ENCODE assay signal across 17 mouse cellular contexts in genomic region chr4:129610026-129610425, GRCm38 (mm10). TPM values are rescaled to one million over a fixed set of nuclear protein-coding genes. Genes with fewer than 3 reads are reported as not detected.
DNase-seq lines count a peak whose midpoint lies in the region; ATAC-seq and TF ChIP-seq lines count a peak whose summit lies in the region.
"Had no signal": no experiment of that assay in that cellular context is flagged by ENCODE, and none has a peak within 500 bp of the region (broad histone marks: within the 10 kb centered on the region; RNA-seq: fewer than 3 reads in every experiment).

No protein-coding gene starts in this region.

- peaks cover 43% of the 10 kb centered on the region for H3K36me3 ChIP-seq in kidney, embryonic 15.5 days
- peaks cover 36 to 80% of the 10 kb centered on the region in 2 experiments for H3K36me3 ChIP-seq in CH12.LX (replicated peaks in 1 of 2; ENCODE audit: control insufficient read depth in 1 of 2, insufficient read depth in 1 of 2, low read length in 1 of 2)

- in situ Hi-C loops in CH12.LX (cut with MboI; ENCODE audit: low pct_ligation_motif_present, low pct_unique_long_range_greater_than_20kb, low sequenced_read_pairs): loop anchor here (25.0 kb wide), 1 partner anchor 248 kb away; no protein-coding TSS in a partner anchor

- 0 out of 2 replicates have a peak, but pooled peaks cover 3% of the 10 kb centered on the region for H3K4me1 ChIP-seq in kidney, embryonic 15.5 days
- peaks cover 6 to 49% of the 10 kb centered on the region in 2 experiments for H3K4me1 ChIP-seq in CH12.LX (ENCODE audit: control insufficient read depth in 1 of 2, insufficient read depth in 2 of 2)
- H3K4me1 ChIP-seq: embryonic facial prominence, embryonic 12.5 days had no signal

- H3K9ac ChIP-seq in kidney, embryonic 15.5 days: 0 out of 2 replicates have a peak overlapping the region, but pooled peaks have one; percentile 22
- H3K9ac ChIP-seq in CH12.LX (ENCODE audit: insufficient read depth, low read depth): no peak overlapping the region
- H3K9ac ChIP-seq: embryonic facial prominence, embryonic 12.5 days; hindbrain, embryonic 15.5 days; liver, postnatal 0 days had no signal

- dilution Hi-C loops in CH12.LX (cut with MboI; ENCODE audit: extremely low pct_ligation_motif_present, extremely low pct_unique_long_range_greater_than_20kb, low sequenced_read_pairs): no loop called here

- no peaks in the 10 kb centered on the region for H3K9me3 ChIP-seq in kidney, embryonic 15.5 days (replicated peaks)
- H3K9me3 ChIP-seq in CH12.LX (replicated peaks; ENCODE audit: low read length): no peaks in the 10 kb centered on the region
- H3K9me3 ChIP-seq: embryonic facial prominence, embryonic 12.5 days; hindbrain, embryonic 15.5 days had no signal

- H3K4me2 ChIP-seq in kidney, embryonic 15.5 days: no peak overlapping the region
- no peak overlapping the region for H3K4me2 ChIP-seq in CH12.LX (ENCODE audit: insufficient read depth, low read depth, poor library complexity, severe bottlenecking)
- H3K4me2 ChIP-seq: embryonic facial prominence, embryonic 12.5 days; hindbrain, embryonic 15.5 days had no signal

- no peaks in the 10 kb centered on the region for H3K79me2 ChIP-seq in CH12.LX (replicated peaks; ENCODE audit: control insufficient read depth, extremely low read depth, insufficient read depth, poor library complexity, severe bottlenecking)

- H3K27ac ChIP-seq in kidney, embryonic 15.5 days: no peak overlapping the region
- 0 out of 2 replicates have a peak overlapping the region, but pooled peaks have one; percentile 33 for H3K27ac ChIP-seq in CH12.LX (ENCODE audit: insufficient read depth, low read depth)
- H3K27ac ChIP-seq: embryonic facial prominence, embryonic 12.5 days; heart, adult 2 months; hindbrain, embryonic 15.5 days had no signal

- no peak for TF ChIP-seq POLR2A in CH12.LX (IDR thresholded peaks at IDR 0.05; ENCODE audit: low read depth, low read length)

- WGBS in kidney, embryonic 15.5 days: 65% methylated on average over 4 of the region's 4 CpGs

- H3K27me3 ChIP-seq in kidney, embryonic 15.5 days: no peaks in the 10 kb centered on the region
- no peaks in the 10 kb centered on the region for H3K27me3 ChIP-seq in CH12.LX (replicated peaks)
- H3K27me3 ChIP-seq: embryonic facial prominence, embryonic 12.5 days; hindbrain, embryonic 15.5 days had no signal

- no peak for TF ChIP-seq CTCF in CH12.LX (conservative IDR thresholded peaks at IDR 0.05 in 1 of 2, IDR thresholded peaks at IDR 0.05 in 1 of 2; ENCODE audit: low read depth in 2 of 2, low read length in 2 of 2)

- DNase-seq in kidney, adult 18-20 months: no peak
- DNase-seq in CH12.LX (ENCODE audit: extremely low read depth): no peak
- DNase-seq in ZHBTc4 (ENCODE audit: low read depth, low spot score): peak; percentile 80
- DNase-seq in thymus, postnatal 14 days: peak; percentile 89
- DNase-seq in urinary bladder, postnatal 36 days (ENCODE audit: low spot score in 2 of 2): no peak
- DNase-seq in spleen, adult 18-20 months: no peak
- DNase-seq: cerebellum, adult 9-10 months; heart, adult 2 months; layer of hippocampus, adult 9-11 months; left cerebral cortex, postnatal 4 days; liver, postnatal 0 days had no signal

- no peak overlapping the region for H3K4me3 ChIP-seq in kidney, embryonic 15.5 days (replicated peaks)
- no peak overlapping the region for H3K4me3 ChIP-seq in CH12.LX (replicated peaks in 1 of 3; ENCODE audit: low read depth in 2 of 3, low read length in 2 of 3, poor library complexity in 1 of 3)
- H3K4me3 ChIP-seq: embryonic facial prominence, embryonic 12.5 days; heart, adult 2 months; hindbrain, embryonic 15.5 days; myocyte had no signal

- TF ChIP-seq EP300 in CH12.LX (IDR thresholded peaks at IDR 0.05; ENCODE audit: low read length): no peak

- TF ChIP-seq RAD21 in CH12.LX (IDR thresholded peaks at IDR 0.05; ENCODE audit: low read depth, low read length): no peak

- ATAC-seq in kidney, embryonic 15.5 days (replicated peaks; ENCODE audit: low FRiP score): 0 out of 2 replicates have a peak, but pooled peaks have one; percentile 31
- ATAC-seq: liver, postnatal 0 days had no signal

TF ChIP-seq in CH12.LX, 34 proteins besides CTCF, POLR2A, EP300 and RAD21:
- TF ChIP-seq PAX5 (IDR thresholded peaks at IDR 0.05; ENCODE audit: low read length) (no peak), POLR2AphosphoS2 (IDR thresholded peaks at IDR 0.05; ENCODE audit: low read depth, low read length) (peak; percentile 19; the same call in 1 of the 2 replicates)

RNA-seq across cellular contexts. Expression of gene Dcdc2b, which starts 4.0 kb away (rescaled TPM):
- 2.1 and 2.4 TPM in 2 replicates for polyA plus RNA-seq in kidney, embryonic 15.5 days (2015; fragmentation: Nextera tagmentation; extraction: Ambion mirVana)
- total RNA-seq in CH12.LX (2012; rRNA removed) (0.59 and 1.6 TPM in 2 replicates), CH12.LX (2014; rRNA removed) (not detected in 2 replicates)
- polyA plus RNA-seq in CH12.LX (2012; ENCODE audit: insufficient read length, low read depth): 0.66 and 1.1 TPM in 2 replicates
- total RNA-seq: megakaryocyte progenitor cell, adult 5-6 weeks; MEL had no signal

RNA-seq across cellular contexts. Expression of gene Iqcc, which starts 8.9 kb away (rescaled TPM):
- 29.4 TPM in 2 replicates for polyA plus RNA-seq in kidney, embryonic 15.5 days (2015; fragmentation: Nextera tagmentation; extraction: Ambion mirVana)
- total RNA-seq in CH12.LX (2012; rRNA removed) (24.3 and 27.0 TPM in 2 replicates), CH12.LX (2014; rRNA removed) (15.9 and 18.4 TPM in 2 replicates)
- polyA plus RNA-seq in CH12.LX (2012; ENCODE audit: insufficient read length, low read depth): 13.5 and 14.1 TPM in 2 replicates

RNA-seq across cellular contexts. Expression of gene Tmem234, which starts 9.6 kb away (rescaled TPM):
- 209 and 215 TPM in 2 replicates for polyA plus RNA-seq in kidney, embryonic 15.5 days (2015; fragmentation: Nextera tagmentation; extraction: Ambion mirVana)
- 111 and 121 TPM in 2 replicates for total RNA-seq in CH12.LX (2012; rRNA removed)
- total RNA-seq in CH12.LX (2014; rRNA removed): 97.6 and 104 TPM in 2 replicates
- polyA plus RNA-seq in CH12.LX (2012; ENCODE audit: insufficient read length, low read depth): 112 and 113 TPM in 2 replicates

RNA-seq across cellular contexts. Expression of gene Eif3i, which starts 9.6 kb away (rescaled TPM):
- polyA plus RNA-seq in kidney, embryonic 15.5 days (2015; fragmentation: Nextera tagmentation; extraction: Ambion mirVana): 287 and 288 TPM in 2 replicates
- 667 and 673 TPM in 2 replicates for total RNA-seq in CH12.LX (2012; rRNA removed)
- total RNA-seq in CH12.LX (2014; rRNA removed): 702 and 753 TPM in 2 replicates
- polyA plus RNA-seq in CH12.LX (2012; ENCODE audit: insufficient read length, low read depth): 418 and 446 TPM in 2 replicates

RNA-seq across cellular contexts. Expression of gene Ccdc28b, which starts 13.7 kb away (rescaled TPM):
- 52.4 and 65.7 TPM in 2 replicates for polyA plus RNA-seq in kidney, embryonic 15.5 days (2015; fragmentation: Nextera tagmentation; extraction: Ambion mirVana)
- total RNA-seq in CH12.LX (2012; rRNA removed) (24.0 and 24.2 TPM in 2 replicates), CH12.LX (2014; rRNA removed) (27.3 and 35.5 TPM in 2 replicates)
- 26.6 and 28.0 TPM in 2 replicates for polyA plus RNA-seq in CH12.LX (2012; ENCODE audit: insufficient read length, low read depth)

Comparison
In these comparisons a context has a peak if more than half of its experiments do, and no peak if none do; other contexts are left out.
1. DNase-seq: peak in ZHBTc4 (single experiment) and thymus, postnatal 14 days (single experiment); none in kidney, adult 18-20 months (single experiment), CH12.LX (single experiment), urinary bladder, postnatal 36 days (0 of 2) and spleen, adult 18-20 months (0 of 2).